Mouse (Mus musculus): Measurements from ENCODE around the gene Mamstr. TPM values are rescaled to one million over a fixed set of nuclear protein-coding genes. Genes with fewer than 3 reads are reported as not detected.

The Mamstr gene
- polyA plus RNA-seq, 1 experiment from 2014 or later: 1.3 TPM

- Histone ChIP-seq H3K27ac (ENCODE audit: low read length) (no peak overlapping the region), H3K9me3 (replicated peaks; ENCODE audit: control insufficient read depth, low read length) (no peaks in the 10 kb centered on the region), H3K4me3 (ENCODE audit: low read depth, low read length) (no peak overlapping the region), H3K4me2 (ENCODE audit: low read depth, low read length) (no peak overlapping the region), H3K9ac (ENCODE audit: low read depth, low read length) (no peak overlapping the region), H3K4me1 (ENCODE audit: control insufficient read depth, low read depth, low read length) (no peaks in the 10 kb centered on the region; the same call in none of the 2 replicates), H3K36me3 (ENCODE audit: control insufficient read depth, insufficient read depth) (no peaks in the 10 kb centered on the region), H3K27me3 (ENCODE audit: control insufficient read depth, insufficient read depth, low read depth, low read length) (no peaks in the 10 kb centered on the region)
- no peak for ATAC-seq (ENCODE audit: low read depth)
- 57% methylated on average over 18 of the region's 18 CpGs for WGBS (ENCODE audit: insufficient replicate concordance)
These were observed 40.6 kb upstream of the Mamstr start for GRCm38 (mm10) chr7:45598960-45599879.

- H3K27me3 ChIP-seq (ENCODE audit: control insufficient read depth, insufficient read depth, low read depth, low read length): no peaks in the 10 kb centered on the region
- H3K4me1 ChIP-seq (ENCODE audit: control insufficient read depth, low read depth, low read length): no peaks in the 10 kb centered on the region
- no peak overlapping the region for H3K27ac ChIP-seq (ENCODE audit: low read length)
- H3K9me3 ChIP-seq (replicated peaks; ENCODE audit: control insufficient read depth, low read length): no peaks in the 10 kb centered on the region
- ATAC-seq (ENCODE audit: low read depth): no peak
- H3K4me3 ChIP-seq (ENCODE audit: low read depth, low read length): no peak overlapping the region
- H3K9ac ChIP-seq (ENCODE audit: low read depth, low read length): no peak overlapping the region
- H3K36me3 ChIP-seq (ENCODE audit: control insufficient read depth, insufficient read depth): no peaks in the 10 kb centered on the region
- H3K4me2 ChIP-seq (ENCODE audit: low read depth, low read length): no peak overlapping the region
- WGBS (ENCODE audit: insufficient replicate concordance): 56% methylated on average over 9 of the region's 9 CpGs
These were observed 34.0 kb upstream of the Mamstr start for GRCm38 (mm10) chr7:45605704-45606289.

GRCm38 (mm10) chr7:45609511-45609910 lies 30.3 kb upstream of the Mamstr start:
- no peak overlapping the region for H3K4me2 ChIP-seq (ENCODE audit: low read depth, low read length)
- no peak overlapping the region for H3K4me3 ChIP-seq (ENCODE audit: low read depth, low read length)
- H3K27me3 ChIP-seq (ENCODE audit: control insufficient read depth, insufficient read depth, low read depth, low read length): no peaks in the 10 kb centered on the region
- WGBS (ENCODE audit: insufficient replicate concordance): 31% methylated on average over 1 of the region's 1 CpGs
- H3K9me3 ChIP-seq (replicated peaks; ENCODE audit: control insufficient read depth, low read length): no peaks in the 10 kb centered on the region
- ATAC-seq (ENCODE audit: low read depth): no peak
- H3K9ac ChIP-seq (ENCODE audit: low read depth, low read length): no peak overlapping the region
- no peaks in the 10 kb centered on the region for H3K36me3 ChIP-seq (ENCODE audit: control insufficient read depth, insufficient read depth)
- no peak overlapping the region for H3K27ac ChIP-seq (ENCODE audit: low read length)
- no peaks in the 10 kb centered on the region; the same call in 1 of the 2 replicates for H3K4me1 ChIP-seq (ENCODE audit: control insufficient read depth, low read depth, low read length)

- H3K4me1 ChIP-seq (ENCODE audit: control insufficient read depth, low read depth, low read length): no peaks in the 10 kb centered on the region
- no peak overlapping the region for H3K27ac ChIP-seq (ENCODE audit: low read length)
- H3K9me3 ChIP-seq (replicated peaks; ENCODE audit: control insufficient read depth, low read length): no peaks in the 10 kb centered on the region
- 32% methylated on average over 6 of the region's 6 CpGs for WGBS (ENCODE audit: insufficient replicate concordance)
- H3K4me2 ChIP-seq (ENCODE audit: low read depth, low read length): no peak overlapping the region
- peaks cover 33% of the 10 kb centered on the region for H3K27me3 ChIP-seq (ENCODE audit: control insufficient read depth, insufficient read depth, low read depth, low read length)
- no peak overlapping the region for H3K4me3 ChIP-seq (ENCODE audit: low read depth, low read length)
- no peak overlapping the region for H3K9ac ChIP-seq (ENCODE audit: low read depth, low read length)
- H3K36me3 ChIP-seq (ENCODE audit: control insufficient read depth, insufficient read depth): no peaks in the 10 kb centered on the region
- ATAC-seq (ENCODE audit: low read depth): no peak
These were observed 23.5 kb upstream of the Mamstr start for GRCm38 (mm10) chr7:45616277-45616676.

- H3K4me3 ChIP-seq (ENCODE audit: low read depth, low read length): no peak within 1 kb of the TSS
- H3K9ac ChIP-seq (ENCODE audit: low read depth, low read length): no peak within 1 kb of the TSS
These were observed 22.6 kb upstream of the Mamstr start, which contains the start of gene Fut1 for GRCm38 (mm10) chr7:45617042-45617695. TSS of gene Fut1 (plus strand) at chr7:45617289.

GRCm38 (mm10) chr7:45618316-45618715 lies 21.5 kb upstream of the Mamstr start:
- H3K9ac ChIP-seq (ENCODE audit: low read depth, low read length): no peak overlapping the region
- WGBS (ENCODE audit: insufficient replicate concordance): 59% methylated on average over 5 of the region's 5 CpGs
- no peaks in the 10 kb centered on the region for H3K4me1 ChIP-seq (ENCODE audit: control insufficient read depth, low read depth, low read length)
- no peak overlapping the region for H3K4me3 ChIP-seq (ENCODE audit: low read depth, low read length)
- no peaks in the 10 kb centered on the region for H3K36me3 ChIP-seq (ENCODE audit: control insufficient read depth, insufficient read depth)
- ATAC-seq (ENCODE audit: low read depth): no peak
- H3K9me3 ChIP-seq (replicated peaks; ENCODE audit: control insufficient read depth, low read length): no peaks in the 10 kb centered on the region
- no peak overlapping the region for H3K4me2 ChIP-seq (ENCODE audit: low read depth, low read length)
- peaks cover 33% of the 10 kb centered on the region for H3K27me3 ChIP-seq (ENCODE audit: control insufficient read depth, insufficient read depth, low read depth, low read length)
- H3K27ac ChIP-seq (ENCODE audit: low read length): no peak overlapping the region

More at GRCm38 (mm10) chr7:45617042-45617695, 22.6 kb upstream of the Mamstr start, which contains the start of gene Fut1:
- Histone ChIP-seq H3K27ac (ENCODE audit: low read length) (no peak within 1 kb of the TSS), H3K4me2 (ENCODE audit: low read depth, low read length) (no peak within 1 kb of the TSS), H3K4me1 (ENCODE audit: control insufficient read depth, low read depth, low read length) (no peaks in the 10 kb centered on the region), H3K36me3 (ENCODE audit: control insufficient read depth, insufficient read depth) (no peaks in the 10 kb centered on the region), H3K27me3 (ENCODE audit: control insufficient read depth, insufficient read depth, low read depth, low read length) (peaks cover 33% of the 10 kb centered on the region), H3K9me3 (replicated peaks; ENCODE audit: control insufficient read depth, low read length) (no peaks in the 10 kb centered on the region)
- ATAC-seq (ENCODE audit: low read depth): no peak
- 13% methylated on average over 30 of the region's 31 CpGs for whole genome bisulfite sequencing (ENCODE audit: insufficient replicate concordance)

GRCm38 (mm10) chr7:45619592-45619991 lies 20.2 kb upstream of the Mamstr start:
- 60% methylated on average over 5 of the region's 5 CpGs for WGBS (ENCODE audit: insufficient replicate concordance)
- Histone ChIP-seq H3K4me1 (ENCODE audit: control insufficient read depth, low read depth, low read length) (no peaks in the 10 kb centered on the region), H3K9me3 (replicated peaks; ENCODE audit: control insufficient read depth, low read length) (no peaks in the 10 kb centered on the region), H3K4me3 (ENCODE audit: low read depth, low read length) (no peak overlapping the region), H3K36me3 (ENCODE audit: control insufficient read depth, insufficient read depth) (no peaks in the 10 kb centered on the region), H3K9ac (ENCODE audit: low read depth, low read length) (no peak overlapping the region), H3K27ac (ENCODE audit: low read length) (no peak overlapping the region), H3K4me2 (ENCODE audit: low read depth, low read length) (no peak overlapping the region), H3K27me3 (ENCODE audit: control insufficient read depth, insufficient read depth, low read depth, low read length) (peaks cover 33% of the 10 kb centered on the region)
- ATAC-seq (ENCODE audit: low read depth): no peak

GRCm38 (mm10) chr7:45621443-45621842 lies 18.3 kb upstream of the Mamstr start, which contains the start of gene Izumo1:
TSS of gene Izumo1 (plus strand) at chr7:45621811.
- H3K9ac ChIP-seq (ENCODE audit: low read depth, low read length): no peak within 1 kb of the TSS
- H3K4me2 ChIP-seq (ENCODE audit: low read depth, low read length): no peak within 1 kb of the TSS
- no peaks in the 10 kb centered on the region for H3K36me3 ChIP-seq (ENCODE audit: control insufficient read depth, insufficient read depth)
- peaks cover 24% of the 10 kb centered on the region for H3K27me3 ChIP-seq (ENCODE audit: control insufficient read depth, insufficient read depth, low read depth, low read length)
- no peak within 1 kb of the TSS for H3K27ac ChIP-seq (ENCODE audit: low read length)
- H3K4me3 ChIP-seq (ENCODE audit: low read depth, low read length): no peak within 1 kb of the TSS
- H3K4me1 ChIP-seq (ENCODE audit: control insufficient read depth, low read depth, low read length): no peaks in the 10 kb centered on the region
- H3K9me3 ChIP-seq (replicated peaks; ENCODE audit: control insufficient read depth, low read length): no peaks in the 10 kb centered on the region
- no peak for ATAC-seq (ENCODE audit: low read depth)
- 26% methylated on average over 9 of the region's 9 CpGs for WGBS (ENCODE audit: insufficient replicate concordance)

All from liver, embryonic 16.5 days (tissue).